Comparison of ENCODE assay signal across 8 mouse cellular contexts in genomic region chr7:92637021-92637625, GRCm38 (mm10). TPM values are rescaled to one million over a fixed set of nuclear protein-coding genes. Genes with fewer than 3 reads are reported as not detected.
DNase-seq lines count a peak whose midpoint lies in the region; ATAC-seq and TF ChIP-seq lines count a peak whose summit lies in the region.

Ankrd42 (minus strand) TSS chr7:92637142.

- H3K4me3 ChIP-seq in heart, embryonic 12.5 days, result peak within 1 kb of the TSS; percentile 88
- H3K4me3 ChIP-seq in kidney, postnatal 0 days (replicated peaks; ENCODE audit: low read depth, low read length), result peak within 1 kb of the TSS; percentile 75
- peak within 1 kb of the TSS; percentile 86 for H3K4me3 ChIP-seq in liver, embryonic 11.5 days (ENCODE audit: low read depth, low read length)
- H3K4me3 ChIP-seq in stomach, embryonic 14.5 days (ENCODE audit: low read depth, low read length), result peak within 1 kb of the TSS; percentile 67

- under 1% methylated on average over 44 of the region's 44 CpGs for WGBS in heart, embryonic 12.5 days
- under 1% methylated on average over 44 of the region's 44 CpGs for WGBS in kidney, postnatal 0 days
- WGBS in liver, embryonic 11.5 days, result under 1% methylated on average over 44 of the region's 44 CpGs
- WGBS in stomach, embryonic 14.5 days, result under 1% methylated on average over 44 of the region's 44 CpGs

- H3K9me3 ChIP-seq in heart, embryonic 12.5 days (replicated peaks), result no peaks in the 10 kb centered on the region
- H3K9me3 ChIP-seq in kidney, postnatal 0 days (replicated peaks; ENCODE audit: low read length), result no peaks in the 10 kb centered on the region
- no peaks in the 10 kb centered on the region for H3K9me3 ChIP-seq in liver, embryonic 11.5 days (ENCODE audit: control insufficient read depth, low read length)
- H3K9me3 ChIP-seq in stomach, embryonic 14.5 days (ENCODE audit: control insufficient read depth, low read depth, low read length), result no peaks in the 10 kb centered on the region

- H3K27ac ChIP-seq in heart, embryonic 12.5 days (ENCODE audit: poor library complexity, severe bottlenecking), result peak within 1 kb of the TSS; percentile 82
- peak within 1 kb of the TSS; percentile 85 for H3K27ac ChIP-seq in kidney, postnatal 0 days
- H3K27ac ChIP-seq in liver, embryonic 11.5 days (ENCODE audit: low read depth, low read length), result peak within 1 kb of the TSS; percentile 75; the same call in 1 of the 2 replicates
- peak within 1 kb of the TSS; percentile 74 for H3K27ac ChIP-seq in stomach, embryonic 14.5 days (ENCODE audit: low read length)

- TF ChIP-seq CTCF in kidney, postnatal 0 days (IDR thresholded peaks at IDR 0.05; ENCODE audit: low read depth), result peak; percentile 50; the same call in 1 of the 2 replicates

- H3K4me1 ChIP-seq in heart, embryonic 12.5 days (replicated peaks), result peaks cover 9% of the 10 kb centered on the region
- H3K4me1 ChIP-seq in kidney, postnatal 0 days (replicated peaks; ENCODE audit: insufficient read depth, low read length), result 0 out of 2 replicates have a peak, but pooled peaks cover 3% of the 10 kb centered on the region
- H3K4me1 ChIP-seq in liver, embryonic 11.5 days (replicated peaks; ENCODE audit: control insufficient read depth, insufficient read depth, low read length), result no peaks in the 10 kb centered on the region; the same call in 1 of the 2 replicates
- peaks cover 9% of the 10 kb centered on the region; the same call in 1 of the 2 replicates for H3K4me1 ChIP-seq in stomach, embryonic 14.5 days (ENCODE audit: control insufficient read depth, insufficient read depth, low read length)

- H3K27me3 ChIP-seq in heart, embryonic 12.5 days (replicated peaks), result peaks cover 8% of the 10 kb centered on the region
- H3K27me3 ChIP-seq in kidney, postnatal 0 days (ENCODE audit: insufficient read depth, low read length), result no peaks in the 10 kb centered on the region
- H3K27me3 ChIP-seq in liver, embryonic 11.5 days (replicated peaks; ENCODE audit: control insufficient read depth, insufficient read depth, low read length), result peaks cover 4% of the 10 kb centered on the region
- H3K27me3 ChIP-seq in stomach, embryonic 14.5 days (ENCODE audit: control insufficient read depth, insufficient read depth, low read length), result no peaks in the 10 kb centered on the region

- peak within 1 kb of the TSS; percentile 80 for H3K9ac ChIP-seq in heart, embryonic 12.5 days
- H3K9ac ChIP-seq in kidney, postnatal 0 days (ENCODE audit: low read depth, low read length), result peak within 1 kb of the TSS; percentile 76
- peak within 1 kb of the TSS; percentile 79 for H3K9ac ChIP-seq in liver, embryonic 11.5 days (ENCODE audit: low read depth, low read length)
- H3K9ac ChIP-seq in stomach, embryonic 14.5 days (replicated peaks; ENCODE audit: low read depth, low read length), result peak within 1 kb of the TSS; percentile 67

- DNase-seq in CD4-positive helper T cell, adult 2 months (ENCODE audit: low read depth, low spot score), result peak; percentile 94
- peak; percentile 78 for DNase-seq in brain, embryonic 18.5 days (ENCODE audit: low read depth, low spot score)
- DNase-seq in kidney, postnatal 0 days (ENCODE audit: low spot score), result peak; percentile 97
- peak; percentile 87 for DNase-seq in liver, embryonic 11.5 days (ENCODE audit: low spot score)
- peak; percentile 95 for DNase-seq in naive thymus-derived CD4-positive, alpha-beta T cell, adult 2 months (ENCODE audit: low read depth)

- peak within 1 kb of the TSS; percentile 99 for H3K4me2 ChIP-seq in heart, embryonic 12.5 days
- H3K4me2 ChIP-seq in kidney, postnatal 0 days (ENCODE audit: low read length), result peak within 1 kb of the TSS; percentile 83
- peak within 1 kb of the TSS; percentile 98 for H3K4me2 ChIP-seq in liver, embryonic 11.5 days
- H3K4me2 ChIP-seq in stomach, embryonic 14.5 days (replicated peaks; ENCODE audit: low read depth, low read length), result peak within 1 kb of the TSS; percentile 86

- peaks cover 12% of the 10 kb centered on the region for H3K36me3 ChIP-seq in heart, embryonic 12.5 days
- H3K36me3 ChIP-seq in kidney, postnatal 0 days (ENCODE audit: insufficient read depth, low read length), result no peaks in the 10 kb centered on the region
- H3K36me3 ChIP-seq in liver, embryonic 11.5 days (ENCODE audit: control insufficient read depth, insufficient read depth, low read length), result peaks cover 2% of the 10 kb centered on the region; the same call in 1 of the 2 replicates
- H3K36me3 ChIP-seq in stomach, embryonic 14.5 days (ENCODE audit: control insufficient read depth, insufficient read depth, low read length), result peaks cover 11% of the 10 kb centered on the region

- peak; percentile 98 for ATAC-seq in erythroid progenitor cell, adult 5-6 weeks (replicated peaks; ENCODE audit: low FRiP score, poor library complexity, severe bottlenecking)
- peak; percentile 98 for ATAC-seq in heart, embryonic 12.5 days (ENCODE audit: insufficient number of reproducible peaks, low FRiP score)
- peak; percentile 98 for ATAC-seq in kidney, postnatal 0 days (replicated peaks; ENCODE audit: low FRiP score, low read depth)
- peak; percentile 96 for ATAC-seq in liver, embryonic 11.5 days (replicated peaks; ENCODE audit: low FRiP score)
- peak; percentile 96 for ATAC-seq in stomach, embryonic 14.5 days (ENCODE audit: insufficient number of reproducible peaks, insufficient read depth, low FRiP score, low read depth)

RNA-seq across cellular contexts. Expression of gene Ankrd42, which starts in this region (rescaled TPM):
- total RNA-seq in erythroid progenitor cell, adult 5-6 weeks (2015; ENCODE audit: low replicate concordance), result not detected in 2 replicates
- 0.51 and 1.3 TPM in 2 replicates for total RNA-seq in erythroid progenitor cell, adult 5-6 weeks (2017; ENCODE audit: low replicate concordance)
- 5.1 and 5.4 TPM in 2 replicates for polyA plus RNA-seq in heart, embryonic 12.5 days (2016; fragmentation: Nextera tagmentation; extraction: Ambion mirVana)
- polyA plus RNA-seq in kidney, postnatal 0 days (2015; fragmentation: Nextera tagmentation; extraction: Ambion mirVana), result 4.5 and 5.5 TPM in 2 replicates
- 1.3 and 1.7 TPM in 2 replicates for polyA plus RNA-seq in liver, embryonic 11.5 days (2014; fragmentation: Nextera tagmentation; extraction: Ambion mirVana)
- 6.0 and 7.6 TPM in 2 replicates for polyA plus RNA-seq in stomach, embryonic 14.5 days (2014; fragmentation: Nextera tagmentation; extraction: Ambion mirVana)

Comparison
In these comparisons a context has a peak if more than half of its experiments do, and no peak if none do; other contexts are left out.
1. Peak in every context shown above with its lines: DNase-seq, ATAC-seq, H3K4me3 ChIP-seq and H3K27ac ChIP-seq.